Mouse (Mus musculus) embryonic facial prominence, embryonic 15.5 days (tissue): Measurements from ENCODE around the gene Tfpt. TPM values are rescaled to one million over a fixed set of nuclear protein-coding genes. Genes with fewer than 3 reads are reported as not detected.
"Not testable (repeated sequence)": the region's sequence is repeated elsewhere in the genome, so short reads cannot be mapped to it uniquely, and the experiment has no call there.

ENCODE experiments used
- ATAC-seq: fragments of 200-750 bp; cut with Nextera tagmentation; 2 replicates; pipeline ENCODE4 v1.8.0; 2017; ENCODE audit warnings: low read depth, moderate TSS enrichment; ENCODE audit not compliant: insufficient number of reproducible peaks, low FRiP score, low TSS enrichment
- H3K27ac ChIP-seq: fragments of 300-500 bp; sonication (generic); replicated peaks from 2 replicates; pipeline ENCODE4 v1.5.1; 2015; ENCODE audit warnings: mild to moderate bottlenecking, inconsistent platforms
- H3K27me3 ChIP-seq: fragments of 300-500 bp; sonication (generic); 2 replicates; pipeline ENCODE4 v1.6.1; 2015; ENCODE audit warnings: inconsistent platforms
- H3K36me3 ChIP-seq: fragments of 300-500 bp; sonication (generic); 2 replicates; pipeline ENCODE4 v1.6.1; 2015; ENCODE audit warnings: mild to moderate bottlenecking, inconsistent platforms
- H3K4me1 ChIP-seq: fragments of 300-500 bp; sonication (generic); 2 replicates; pipeline ENCODE4 v1.6.1; 2015; ENCODE audit warnings: inconsistent platforms
- H3K4me2 ChIP-seq: fragments of 300-500 bp; sonication (generic); replicated peaks from 2 replicates; pipeline ENCODE4 v1.6.1; 2015; ENCODE audit warnings: mild to moderate bottlenecking, inconsistent platforms
- H3K4me3 ChIP-seq: fragments of 300-500 bp; sonication (generic); replicated peaks from 2 replicates; pipeline ENCODE4 v1.5.1; 2015; ENCODE audit warnings: mild to moderate bottlenecking, inconsistent platforms
- H3K9ac ChIP-seq: fragments of 300-500 bp; sonication (generic); 2 replicates; pipeline ENCODE4 v1.6.1; 2015; ENCODE audit warnings: inconsistent platforms
- H3K9me3 ChIP-seq: fragments of 300-500 bp; sonication (generic); replicated peaks from 2 replicates; pipeline ENCODE4 v1.6.1; 2016; ENCODE audit warnings: inconsistent platforms
- WGBS: fragments of 180-500 bp; shearing (Covaris S2); methylation state at CpG from one replicate; pipeline ENCODE4 v1.1.7; 2015; 5-methylcytosine and 5-hydroxymethylcytosine counted together
- polyA plus RNA-seq: library from polyadenylated mRNA; unstranded; fragments of >200 nt; fragmentation: Nextera tagmentation; extraction: Ambion mirVana; gene quantifications from 2 replicates; pipeline ENCODE4 v1.2.1, GENCODE M21; 2015

Gene Tfpt
- polyA plus RNA-seq, 1 experiment from 2014 or later: 28.3 TPM

GRCm38 (mm10) chr7:3616389-3617241 lies 13.1 kb downstream of the Tfpt start:
- Histone ChIP-seq H3K4me2 (peak overlapping the region; percentile 66; the same call in 1 of the 2 replicates), H3K9me3 (no peaks in the 10 kb centered on the region), H3K9ac (no peak overlapping the region), H3K4me1 (peaks cover 6% of the 10 kb centered on the region; the same call in 1 of the 2 replicates), H3K4me3 (peak overlapping the region; percentile 83), H3K27me3 (no peaks in the 10 kb centered on the region), H3K27ac (no peak overlapping the region), H3K36me3 (peaks cover 17% of the 10 kb centered on the region)
- peak; percentile 7; the same call in 1 of the 2 replicates for ATAC-seq
- WGBS: 41% methylated on average over 6 of the region's 6 CpGs

- 74% methylated on average over 4 of the region's 4 CpGs for WGBS
- Histone ChIP-seq H3K9me3 (no peaks in the 10 kb centered on the region), H3K27me3 (no peaks in the 10 kb centered on the region), H3K4me3 (peak within 1 kb of the TSS; percentile 83), H3K9ac (no peak within 1 kb of the TSS), H3K4me1 (peaks cover 6% of the 10 kb centered on the region; the same call in 1 of the 2 replicates), H3K4me2 (peak within 1 kb of the TSS; percentile 66; the same call in 1 of the 2 replicates), H3K27ac (no peak within 1 kb of the TSS), H3K36me3 (peaks cover 15% of the 10 kb centered on the region)
- no peak for ATAC-seq
Measured at GRCm38 (mm10) chr7:3616057-3616388, 13.7 kb downstream of the Tfpt start, which contains the start of gene Oscar. Gene Oscar (minus strand): TSS chr7:3616157.

- H3K9me3 ChIP-seq: no peaks in the 10 kb centered on the region
- H3K4me1 ChIP-seq: peaks cover 6% of the 10 kb centered on the region; the same call in 1 of the 2 replicates
- 79% methylated on average over 3 of the region's 3 CpGs for WGBS
- H3K4me3 ChIP-seq: no peak overlapping the region
- H3K36me3 ChIP-seq: no peaks in the 10 kb centered on the region
- no peak overlapping the region for H3K27ac ChIP-seq
- H3K27me3 ChIP-seq: no peaks in the 10 kb centered on the region
- no peak overlapping the region for H3K9ac ChIP-seq
- ATAC-seq: no peak
- H3K4me2 ChIP-seq: no peak overlapping the region
Measured at GRCm38 (mm10) chr7:3614021-3614420, 15.7 kb downstream of the Tfpt start.

- no peaks in the 10 kb centered on the region for H3K4me1 ChIP-seq
- no peaks in the 10 kb centered on the region for H3K27me3 ChIP-seq
- H3K4me3 ChIP-seq: no peak overlapping the region
- no peaks in the 10 kb centered on the region for H3K9me3 ChIP-seq
- H3K36me3 ChIP-seq: no peaks in the 10 kb centered on the region
- ATAC-seq: peak; percentile 69; the same call in 1 of the 2 replicates
- H3K9ac ChIP-seq: no peak overlapping the region
- no peak overlapping the region for H3K27ac ChIP-seq
- no peak overlapping the region for H3K4me2 ChIP-seq
- WGBS: 87% methylated on average over 13 of the region's 13 CpGs
Measured at GRCm38 (mm10) chr7:3611006-3611405, 18.7 kb downstream of the Tfpt start.

GRCm38 (mm10) chr7:3610437-3610836 lies 19.3 kb downstream of the Tfpt start:
- Histone ChIP-seq H3K4me2 (no peak overlapping the region), H3K27ac (no peak overlapping the region), H3K9me3 (no peaks in the 10 kb centered on the region), H3K9ac (no peak overlapping the region), H3K36me3 (no peaks in the 10 kb centered on the region), H3K27me3 (no peaks in the 10 kb centered on the region), H3K4me3 (no peak overlapping the region), H3K4me1 (no peaks in the 10 kb centered on the region)
- WGBS: 82% methylated on average over 3 of the region's 3 CpGs
- no peak for ATAC-seq

- Histone ChIP-seq H3K4me2 (no peak overlapping the region), H3K4me3 (no peak overlapping the region), H3K9me3 (no peaks in the 10 kb centered on the region), H3K36me3 (no peaks in the 10 kb centered on the region), H3K4me1 (no peaks in the 10 kb centered on the region), H3K9ac (no peak overlapping the region), H3K27ac (no peak overlapping the region), H3K27me3 (no peaks in the 10 kb centered on the region)
- WGBS: 63% methylated on average over 3 of the region's 3 CpGs
- ATAC-seq: no peak
Measured at GRCm38 (mm10) chr7:3609082-3609481, 20.6 kb downstream of the Tfpt start.

GRCm38 (mm10) chr7:3608668-3609067 lies 21.1 kb downstream of the Tfpt start:
- Histone ChIP-seq H3K4me3 (no peak overlapping the region), H3K9ac (no peak overlapping the region), H3K9me3 (no peaks in the 10 kb centered on the region), H3K27me3 (no peaks in the 10 kb centered on the region), H3K27ac (no peak overlapping the region), H3K36me3 (no peaks in the 10 kb centered on the region), H3K4me2 (no peak overlapping the region), H3K4me1 (no peaks in the 10 kb centered on the region)
- 87% methylated on average over 3 of the region's 3 CpGs for WGBS
- no peak for ATAC-seq

GRCm38 (mm10) chr7:3607391-3607790 lies 22.3 kb downstream of the Tfpt start:
- WGBS: 70% methylated on average over 6 of the region's 6 CpGs
- Histone ChIP-seq H3K36me3 (no peaks in the 10 kb centered on the region), H3K9ac (no peak overlapping the region), H3K4me1 (no peaks in the 10 kb centered on the region), H3K27me3 (no peaks in the 10 kb centered on the region), H3K27ac (no peak overlapping the region), H3K4me3 (no peak overlapping the region), H3K4me2 (no peak overlapping the region), H3K9me3 (no peaks in the 10 kb centered on the region)
- ATAC-seq: no peak

GRCm38 (mm10) chr7:3606798-3607197 lies 22.9 kb downstream of the Tfpt start:
- no peak for ATAC-seq
- Histone ChIP-seq H3K27ac (no peak overlapping the region), H3K27me3 (no peaks in the 10 kb centered on the region), H3K4me2 (no peak overlapping the region), H3K36me3 (no peaks in the 10 kb centered on the region), H3K4me3 (no peak overlapping the region), H3K9ac (no peak overlapping the region), H3K4me1 (no peaks in the 10 kb centered on the region), H3K9me3 (no peaks in the 10 kb centered on the region)
- WGBS: 19% methylated on average over 2 of the region's 2 CpGs

GRCm38 (mm10) chr7:3601119-3601518 lies 28.6 kb downstream of the Tfpt start:
- 7% methylated on average over 4 of the region's 4 CpGs for WGBS
- Histone ChIP-seq H3K4me1 (no peaks in the 10 kb centered on the region), H3K4me2 (no peak overlapping the region), H3K9ac (no peak overlapping the region), H3K9me3 (no peaks in the 10 kb centered on the region), H3K27me3 (no peaks in the 10 kb centered on the region), H3K27ac (no peak overlapping the region), H3K4me3 (no peak overlapping the region), H3K36me3 (no peaks in the 10 kb centered on the region)
- ATAC-seq: no peak

- WGBS: 46% methylated on average over 1 of the region's 1 CpGs
- ATAC-seq, H3K4me3 ChIP-seq, H3K36me3 ChIP-seq, H3K4me1 ChIP-seq, H3K9me3 ChIP-seq, H3K4me2 ChIP-seq, H3K9ac ChIP-seq, H3K27ac ChIP-seq, H3K27me3 ChIP-seq: not testable (repeated sequence)
Measured at GRCm38 (mm10) chr7:3597755-3598154, 32.0 kb downstream of the Tfpt start.

- WGBS: 9% methylated on average over 9 of the region's 9 CpGs
- H3K9ac ChIP-seq: no peak overlapping the region
Measured at GRCm38 (mm10) chr7:3595146-3595545, 34.6 kb downstream of the Tfpt start.

More at GRCm38 (mm10) chr7:3595146-3595545, 34.6 kb downstream of the Tfpt start:
- H3K27me3 ChIP-seq: no peaks in the 10 kb centered on the region
- no peak overlapping the region for H3K27ac ChIP-seq
- H3K4me3 ChIP-seq: no peak overlapping the region; the same call in 1 of the 2 replicates
- 0 out of 2 replicates have a peak overlapping the region, but pooled peaks have one; percentile 2 for H3K4me2 ChIP-seq
- no peaks in the 10 kb centered on the region for H3K36me3 ChIP-seq
- no peaks in the 10 kb centered on the region for H3K9me3 ChIP-seq
- ATAC-seq: no peak
- H3K4me1 ChIP-seq: no peaks in the 10 kb centered on the region
